Comparison of ENCODE assay signal across 22 mouse cellular contexts in genomic region chr13:38088008-38088407, GRCm38 (mm10). TPM values are rescaled to one million over a fixed set of nuclear protein-coding genes. Genes with fewer than 3 reads are reported as not detected.
A peak's percentile ranks its signal among the peaks of the same experiment; 100 is the strongest.
DNase-seq lines count a peak whose midpoint lies in the region; ATAC-seq lines count a peak whose summit lies in the region.
"Had no signal": no experiment of that assay in that cellular context is flagged by ENCODE, and none has a peak within 500 bp of the region (broad histone marks: within the 10 kb centered on the region; RNA-seq: fewer than 3 reads in every experiment).

No protein-coding gene starts in this region.

- peak; percentile 16 to 21 for DNase-seq in kidney, adult 8-10 months
- peak; percentile 27 for DNase-seq in kidney, postnatal 14 days
- no peak for DNase-seq in left cerebral cortex, adult 9 months (ENCODE audit: low spot score in 2 of 2)
- DNase-seq in cerebellum, postnatal 10 days = no peak
- no peak for DNase-seq in spleen, postnatal 14 days (ENCODE audit: low spot score in 2 of 2)
- DNase-seq: B cell, adult 2 months; cerebellum, adult 2 months; gastrocnemius, adult 2 months; heart, adult 2 months; layer of hippocampus, postnatal 36 days; left cerebral cortex, postnatal 4 days; lung, postnatal 14 days; spleen, adult 18-20 months had no signal

- H3K9ac ChIP-seq in kidney, embryonic 15.5 days = no peak overlapping the region
- no peak overlapping the region for H3K9ac ChIP-seq in intestine, embryonic 15.5 days
- no peak overlapping the region for H3K9ac ChIP-seq in stomach, embryonic 15.5 days
- H3K9ac ChIP-seq: liver, embryonic 14.5 days; midbrain, embryonic 15.5 days; neural tube, embryonic 15.5 days had no signal

- H3K4me1 ChIP-seq in kidney, embryonic 15.5 days = 0 out of 2 replicates have a peak, but pooled peaks cover 8% of the 10 kb centered on the region
- peaks cover 11% of the 10 kb centered on the region for H3K4me1 ChIP-seq in intestine, embryonic 15.5 days (replicated peaks)
- no peaks in the 10 kb centered on the region for H3K4me1 ChIP-seq in stomach, embryonic 15.5 days
- H3K4me1 ChIP-seq: midbrain, embryonic 15.5 days; neural tube, embryonic 15.5 days had no signal

- H3K27me3 ChIP-seq in kidney, embryonic 15.5 days = no peaks in the 10 kb centered on the region
- H3K27me3 ChIP-seq in intestine, embryonic 15.5 days (replicated peaks) = no peaks in the 10 kb centered on the region
- H3K27me3 ChIP-seq in stomach, embryonic 15.5 days (replicated peaks) = no peaks in the 10 kb centered on the region
- H3K27me3 ChIP-seq: midbrain, embryonic 15.5 days; neural tube, embryonic 15.5 days had no signal

- H3K9me3 ChIP-seq in kidney, embryonic 15.5 days (replicated peaks) = no peaks in the 10 kb centered on the region
- H3K9me3 ChIP-seq in intestine, embryonic 15.5 days = no peaks in the 10 kb centered on the region
- no peaks in the 10 kb centered on the region for H3K9me3 ChIP-seq in stomach, embryonic 15.5 days
- H3K9me3 ChIP-seq: megakaryocyte, embryonic 14.5 days; midbrain, embryonic 15.5 days; neural tube, embryonic 15.5 days had no signal

- no peak overlapping the region for H3K4me2 ChIP-seq in kidney, embryonic 15.5 days
- no peak overlapping the region for H3K4me2 ChIP-seq in intestine, embryonic 15.5 days (replicated peaks)
- no peak overlapping the region for H3K4me2 ChIP-seq in stomach, embryonic 15.5 days
- H3K4me2 ChIP-seq: midbrain, embryonic 15.5 days; neural tube, embryonic 15.5 days had no signal

- no peaks in the 10 kb centered on the region for H3K36me3 ChIP-seq in kidney, embryonic 15.5 days
- H3K36me3 ChIP-seq in intestine, embryonic 15.5 days = no peaks in the 10 kb centered on the region
- no peaks in the 10 kb centered on the region for H3K36me3 ChIP-seq in stomach, embryonic 15.5 days
- H3K36me3 ChIP-seq: midbrain, embryonic 15.5 days; neural tube, embryonic 15.5 days had no signal

- no peak for ATAC-seq in kidney, embryonic 15.5 days (replicated peaks; ENCODE audit: low FRiP score)
- ATAC-seq in intestine, embryonic 15.5 days = peak; percentile 87
- ATAC-seq in stomach, embryonic 15.5 days (ENCODE audit: insufficient read depth, low FRiP score, low read depth) = peak; percentile 56
- ATAC-seq: hindbrain, postnatal 0 days; midbrain, embryonic 15.5 days had no signal

- no peak overlapping the region for H3K27ac ChIP-seq in kidney, embryonic 15.5 days
- H3K27ac ChIP-seq in intestine, embryonic 15.5 days = peak overlapping the region; percentile 71
- H3K27ac ChIP-seq in stomach, embryonic 15.5 days = no peak overlapping the region; the same call in 1 of the 2 replicates
- H3K27ac ChIP-seq: gastrocnemius, adult 2 months; heart, adult 2 months; hindbrain, postnatal 0 days; liver, embryonic 14.5 days; midbrain, embryonic 15.5 days; neural tube, embryonic 15.5 days had no signal

- no peak overlapping the region for H3K4me3 ChIP-seq in kidney, embryonic 15.5 days (replicated peaks)
- no peak overlapping the region for H3K4me3 ChIP-seq in intestine, embryonic 15.5 days (replicated peaks)
- no peak overlapping the region for H3K4me3 ChIP-seq in stomach, embryonic 15.5 days (replicated peaks)
- H3K4me3 ChIP-seq: gastrocnemius, adult 2 months; heart, adult 2 months; megakaryocyte, embryonic 14.5 days; midbrain, embryonic 15.5 days; myocyte; neural tube, embryonic 15.5 days had no signal

- 68% methylated on average over 3 of the region's 3 CpGs for WGBS in kidney, embryonic 15.5 days
- 56% methylated on average over 3 of the region's 3 CpGs for WGBS in intestine, embryonic 15.5 days
- WGBS in stomach, embryonic 15.5 days = 62% methylated on average over 3 of the region's 3 CpGs

RNA-seq across cellular contexts. Expression of gene Cage1, which starts 51.1 kb away (rescaled TPM):
- 1.1 and 1.4 TPM in 2 replicates for polyA plus RNA-seq in kidney, embryonic 15.5 days (2015; fragmentation: Nextera tagmentation; extraction: Ambion mirVana)
- 0.62 and 0.89 TPM in 2 replicates for polyA plus RNA-seq in intestine, embryonic 15.5 days (2015; fragmentation: Nextera tagmentation; extraction: Ambion mirVana)
- 0.98 and 1.2 TPM in 2 replicates for polyA plus RNA-seq in stomach, embryonic 15.5 days (2015; fragmentation: Nextera tagmentation; extraction: Ambion mirVana)

RNA-seq across cellular contexts. Expression of gene Riok1, which starts 51.2 kb away (rescaled TPM):
- 54.7 and 59.9 TPM in 2 replicates for polyA plus RNA-seq in kidney, embryonic 15.5 days (2015; fragmentation: Nextera tagmentation; extraction: Ambion mirVana)
- polyA plus RNA-seq in intestine, embryonic 15.5 days (2015; fragmentation: Nextera tagmentation; extraction: Ambion mirVana) = 40.1 and 45.9 TPM in 2 replicates
- 48.1 and 51.1 TPM in 2 replicates for polyA plus RNA-seq in stomach, embryonic 15.5 days (2015; fragmentation: Nextera tagmentation; extraction: Ambion mirVana)

Comparison
In these comparisons a context has a peak if more than half of its experiments do, and no peak if none do; other contexts are left out.
1. DNase-seq: peak in kidney, adult 8-10 months (2 of 2) and kidney, postnatal 14 days (single experiment); none in left cerebral cortex, adult 9 months (0 of 2), cerebellum, postnatal 10 days (0 of 2) and spleen, postnatal 14 days (0 of 2).